Mouse (Mus musculus): ENCODE measurements around the gene Acsm1. TPM values are rescaled to one million over a fixed set of nuclear protein-coding genes. Genes with fewer than 3 reads are reported as not detected.

Acsm1 gene
- polyA plus RNA-seq, 1 experiment from 2014 or later = not detected

DNA sequence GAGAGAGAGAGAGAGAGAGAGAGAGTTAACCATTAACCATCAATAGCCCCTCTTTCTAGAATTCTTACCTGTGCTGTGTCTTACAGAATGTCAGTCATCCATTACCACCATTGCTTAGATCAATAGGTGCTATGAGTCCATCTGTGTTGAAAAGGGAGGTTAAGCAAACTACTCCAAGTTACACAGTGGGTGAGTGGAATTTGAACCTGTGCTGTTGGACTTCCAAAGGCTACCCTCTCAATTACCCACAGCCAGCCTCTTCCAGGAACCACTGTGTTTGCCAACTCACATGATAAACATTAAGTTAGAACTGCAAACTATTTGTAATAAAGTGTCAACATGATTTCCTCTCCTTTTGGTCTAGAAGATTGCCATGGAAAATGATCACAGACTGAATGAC, 13.3 kb downstream of the Acsm1 start:
- no peaks in the 10 kb centered on the region for H3K4me1 ChIP-seq (replicated peaks; ENCODE audit: control insufficient read depth, insufficient read depth, low read length)
- H3K27ac ChIP-seq (ENCODE audit: low read depth, low read length) = no peak overlapping the region
- H3K36me3 ChIP-seq (ENCODE audit: control insufficient read depth, insufficient read depth, low read length) = no peaks in the 10 kb centered on the region
- no peak for DNase-seq (ENCODE audit: low spot score)
- H3K9ac ChIP-seq (ENCODE audit: low read length) = no peak overlapping the region
- H3K9me3 ChIP-seq (ENCODE audit: control insufficient read depth, low read length) = no peaks in the 10 kb centered on the region
- ATAC-seq (replicated peaks; ENCODE audit: low FRiP score) = no peak
- no peaks in the 10 kb centered on the region for H3K27me3 ChIP-seq (ENCODE audit: control insufficient read depth, insufficient read depth, low read length)
- H3K4me2 ChIP-seq (ENCODE audit: low read depth, low read length, severe bottlenecking) = no peak overlapping the region
- no peak overlapping the region for H3K4me3 ChIP-seq (ENCODE audit: low read depth, low read length)

GRCm38 (mm10) chr7:119638773-119639172, 31.9 kb downstream of the Acsm1 start:
- Histone ChIP-seq H3K4me1 (replicated peaks; ENCODE audit: control insufficient read depth, insufficient read depth, low read length) (no peaks in the 10 kb centered on the region), H3K4me2 (ENCODE audit: low read depth, low read length, severe bottlenecking) (no peak overlapping the region), H3K27me3 (ENCODE audit: control insufficient read depth, insufficient read depth, low read length) (no peaks in the 10 kb centered on the region), H3K9me3 (ENCODE audit: control insufficient read depth, low read length) (no peaks in the 10 kb centered on the region), H3K27ac (ENCODE audit: low read depth, low read length) (no peak overlapping the region), H3K36me3 (ENCODE audit: control insufficient read depth, insufficient read depth, low read length) (no peaks in the 10 kb centered on the region), H3K4me3 (ENCODE audit: low read depth, low read length) (no peak overlapping the region), H3K9ac (ENCODE audit: low read length) (no peak overlapping the region)
- no peak for ATAC-seq (replicated peaks; ENCODE audit: low FRiP score)
- DNase-seq (ENCODE audit: low spot score) = no peak

DNA sequence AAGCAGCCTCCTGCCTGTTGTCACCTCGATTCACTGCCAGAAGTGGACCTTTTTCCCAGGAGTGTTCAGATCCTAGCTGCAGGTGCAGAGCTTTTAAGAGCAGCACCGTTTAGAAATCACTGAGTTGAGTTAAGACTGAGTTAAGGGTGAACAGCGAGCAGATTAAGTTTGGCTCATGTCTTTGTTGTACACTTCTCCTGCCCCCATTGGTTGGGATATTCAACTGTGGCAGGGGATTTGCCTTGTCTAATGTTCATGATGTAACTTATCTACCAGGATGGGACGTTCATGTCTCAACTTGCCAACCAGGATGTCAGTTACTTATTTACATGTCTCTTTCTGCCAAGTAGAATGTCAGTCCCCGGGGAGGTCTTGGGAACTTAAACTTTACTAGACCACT, 35.5 kb downstream of the Acsm1 start:
- DNase-seq (ENCODE audit: low spot score) (no peak), ATAC-seq (replicated peaks; ENCODE audit: low FRiP score) (no peak)
- Histone ChIP-seq H3K4me1 (replicated peaks; ENCODE audit: control insufficient read depth, insufficient read depth, low read length) (no peaks in the 10 kb centered on the region), H3K9me3 (ENCODE audit: control insufficient read depth, low read length) (no peaks in the 10 kb centered on the region), H3K27me3 (ENCODE audit: control insufficient read depth, insufficient read depth, low read length) (no peaks in the 10 kb centered on the region), H3K27ac (ENCODE audit: low read depth, low read length) (no peak overlapping the region), H3K4me3 (ENCODE audit: low read depth, low read length) (no peak overlapping the region), H3K36me3 (ENCODE audit: control insufficient read depth, insufficient read depth, low read length) (no peaks in the 10 kb centered on the region), H3K4me2 (ENCODE audit: low read depth, low read length, severe bottlenecking) (no peak overlapping the region), H3K9ac (ENCODE audit: low read length) (no peak overlapping the region)
- WGBS = 84% methylated on average over 5 of the region's 5 CpGs

DNA sequence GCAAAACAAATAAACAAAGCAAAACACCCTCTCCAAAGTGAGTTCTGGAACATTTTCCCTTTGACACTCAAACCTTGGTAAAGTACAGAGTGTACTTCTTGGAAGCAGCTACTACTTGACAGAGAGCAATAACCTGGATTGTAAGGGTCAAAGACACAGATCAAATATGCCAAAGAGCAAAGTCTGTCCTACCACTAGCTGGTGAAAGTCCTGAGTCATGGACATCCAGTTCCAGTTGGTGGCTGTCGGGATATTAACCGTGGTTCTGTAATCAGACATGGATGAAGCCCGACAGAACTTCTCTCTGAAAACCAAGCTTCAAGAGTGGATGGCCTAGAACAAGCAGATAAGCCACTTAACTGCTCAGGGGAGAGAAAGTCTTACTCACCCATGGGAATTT, 61.1 kb downstream of the Acsm1 start:
- Histone ChIP-seq H3K4me1 (replicated peaks; ENCODE audit: control insufficient read depth, insufficient read depth, low read length) (no peaks in the 10 kb centered on the region), H3K36me3 (ENCODE audit: control insufficient read depth, insufficient read depth, low read length) (no peaks in the 10 kb centered on the region), H3K4me2 (ENCODE audit: low read depth, low read length, severe bottlenecking) (no peak overlapping the region), H3K27ac (ENCODE audit: low read depth, low read length) (no peak overlapping the region), H3K4me3 (ENCODE audit: low read depth, low read length) (no peak overlapping the region), H3K27me3 (ENCODE audit: control insufficient read depth, insufficient read depth, low read length) (no peaks in the 10 kb centered on the region), H3K9ac (ENCODE audit: low read length) (no peak overlapping the region), H3K9me3 (ENCODE audit: control insufficient read depth, low read length) (no peaks in the 10 kb centered on the region)
- DNase-seq (ENCODE audit: low spot score) (no peak), ATAC-seq (replicated peaks; ENCODE audit: low FRiP score) (no peak)
- WGBS = 78% methylated on average over 3 of the region's 3 CpGs

DNA sequence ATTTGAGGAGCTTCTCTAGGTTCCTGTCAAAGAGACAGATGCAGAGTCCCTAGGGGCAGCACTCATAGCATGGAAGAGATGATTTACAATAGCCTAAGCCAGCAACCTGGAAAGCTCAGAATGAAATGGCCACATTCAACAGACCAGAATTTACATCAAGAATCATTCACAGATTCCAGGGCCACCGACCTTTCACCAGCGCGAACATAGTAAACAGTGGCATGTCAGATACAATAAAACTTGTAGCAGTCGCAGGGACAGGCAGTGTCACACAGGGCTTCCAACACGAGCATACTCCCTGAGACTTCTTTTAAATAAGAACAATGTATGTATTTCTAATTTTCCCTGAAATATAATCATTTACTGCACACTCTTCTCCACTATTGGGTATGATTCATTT, 63.6 kb downstream of the Acsm1 start:
- no peak overlapping the region for H3K27ac ChIP-seq (ENCODE audit: low read depth, low read length)
- H3K9me3 ChIP-seq (ENCODE audit: control insufficient read depth, low read length) = no peaks in the 10 kb centered on the region
- ATAC-seq (replicated peaks; ENCODE audit: low FRiP score) = no peak
- H3K4me3 ChIP-seq (ENCODE audit: low read depth, low read length) = no peak overlapping the region
- no peak overlapping the region for H3K4me2 ChIP-seq (ENCODE audit: low read depth, low read length, severe bottlenecking)
- H3K4me1 ChIP-seq (replicated peaks; ENCODE audit: control insufficient read depth, insufficient read depth, low read length) = no peaks in the 10 kb centered on the region
- no peak overlapping the region for H3K9ac ChIP-seq (ENCODE audit: low read length)
- DNase-seq (ENCODE audit: low spot score) = no peak
- H3K27me3 ChIP-seq (ENCODE audit: control insufficient read depth, insufficient read depth, low read length) = no peaks in the 10 kb centered on the region
- no peaks in the 10 kb centered on the region for H3K36me3 ChIP-seq (ENCODE audit: control insufficient read depth, insufficient read depth, low read length)
- 78% methylated on average over 5 of the region's 5 CpGs for WGBS

GRCm38 (mm10) chr7:119670925-119671324, 64.1 kb downstream of the Acsm1 start:
- Histone ChIP-seq H3K27me3 (ENCODE audit: control insufficient read depth, insufficient read depth, low read length) (no peaks in the 10 kb centered on the region), H3K36me3 (ENCODE audit: control insufficient read depth, insufficient read depth, low read length) (no peaks in the 10 kb centered on the region), H3K27ac (ENCODE audit: low read depth, low read length) (no peak overlapping the region), H3K9ac (ENCODE audit: low read length) (no peak overlapping the region), H3K4me1 (replicated peaks; ENCODE audit: control insufficient read depth, insufficient read depth, low read length) (no peaks in the 10 kb centered on the region), H3K4me3 (ENCODE audit: low read depth, low read length) (no peak overlapping the region), H3K9me3 (ENCODE audit: control insufficient read depth, low read length) (no peaks in the 10 kb centered on the region), H3K4me2 (ENCODE audit: low read depth, low read length, severe bottlenecking) (no peak overlapping the region)
- WGBS = 54% methylated on average over 6 of the region's 6 CpGs
- ATAC-seq (replicated peaks; ENCODE audit: low FRiP score) = no peak
- DNase-seq (ENCODE audit: low spot score) = no peak

DNA sequence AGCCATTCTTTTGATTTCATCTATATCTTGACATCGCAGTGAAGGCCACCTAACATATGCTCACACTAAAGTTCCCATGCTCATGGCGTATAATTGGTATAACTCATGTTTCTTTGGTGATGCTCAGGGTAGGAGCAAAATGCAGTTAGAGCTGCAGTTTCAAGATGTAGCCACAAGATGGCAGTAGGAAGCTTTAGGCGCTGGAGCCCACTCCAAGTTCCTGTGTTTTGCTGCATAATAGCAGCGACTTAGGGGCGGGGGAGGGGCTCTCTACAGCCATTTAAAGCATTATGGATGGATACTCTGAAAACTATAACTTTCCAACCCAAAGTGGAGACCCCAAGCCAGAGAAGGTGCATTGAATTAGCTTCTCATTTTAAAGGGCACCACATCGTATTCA, 66.6 kb downstream of the Acsm1 start:
- peak; percentile 67 for DNase-seq (ENCODE audit: low spot score)
- H3K4me2 ChIP-seq (ENCODE audit: low read depth, low read length, severe bottlenecking) = no peak overlapping the region
- H3K9me3 ChIP-seq (ENCODE audit: control insufficient read depth, low read length) = no peaks in the 10 kb centered on the region
- no peaks in the 10 kb centered on the region for H3K27me3 ChIP-seq (ENCODE audit: control insufficient read depth, insufficient read depth, low read length)
- H3K4me3 ChIP-seq (ENCODE audit: low read depth, low read length) = no peak overlapping the region
- H3K9ac ChIP-seq (ENCODE audit: low read length) = no peak overlapping the region
- H3K36me3 ChIP-seq (ENCODE audit: control insufficient read depth, insufficient read depth, low read length) = no peaks in the 10 kb centered on the region
- no peaks in the 10 kb centered on the region for H3K4me1 ChIP-seq (replicated peaks; ENCODE audit: control insufficient read depth, insufficient read depth, low read length)
- ATAC-seq (replicated peaks; ENCODE audit: low FRiP score) = peak; percentile 55
- no peak overlapping the region for H3K27ac ChIP-seq (ENCODE audit: low read depth, low read length)
- 20% methylated on average over 6 of the region's 6 CpGs for WGBS

- H3K27me3 ChIP-seq (ENCODE audit: control insufficient read depth, insufficient read depth, low read length) = no peaks in the 10 kb centered on the region
- no peaks in the 10 kb centered on the region for H3K36me3 ChIP-seq (ENCODE audit: control insufficient read depth, insufficient read depth, low read length)
- no peak for ATAC-seq (replicated peaks; ENCODE audit: low FRiP score)
- WGBS = 74% methylated on average over 8 of the region's 8 CpGs
- no peak overlapping the region for H3K9ac ChIP-seq (ENCODE audit: low read length)
- DNase-seq (ENCODE audit: low spot score) = no peak
- no peak overlapping the region for H3K4me2 ChIP-seq (ENCODE audit: low read depth, low read length, severe bottlenecking)
- H3K4me3 ChIP-seq (ENCODE audit: low read depth, low read length) = no peak overlapping the region
- H3K4me1 ChIP-seq (replicated peaks; ENCODE audit: control insufficient read depth, insufficient read depth, low read length) = no peaks in the 10 kb centered on the region
- no peaks in the 10 kb centered on the region for H3K9me3 ChIP-seq (ENCODE audit: control insufficient read depth, low read length)
- H3K27ac ChIP-seq (ENCODE audit: low read depth, low read length) = no peak overlapping the region
Measured at GRCm38 (mm10) chr7:119680107-119680506, 73.3 kb downstream of the Acsm1 start.

- Histone ChIP-seq H3K27ac (ENCODE audit: low read depth, low read length) (no peak overlapping the region), H3K4me2 (ENCODE audit: low read depth, low read length, severe bottlenecking) (no peak overlapping the region), H3K27me3 (ENCODE audit: control insufficient read depth, insufficient read depth, low read length) (no peaks in the 10 kb centered on the region), H3K9ac (ENCODE audit: low read length) (no peak overlapping the region), H3K9me3 (ENCODE audit: control insufficient read depth, low read length) (no peaks in the 10 kb centered on the region), H3K36me3 (ENCODE audit: control insufficient read depth, insufficient read depth, low read length) (no peaks in the 10 kb centered on the region), H3K4me3 (ENCODE audit: low read depth, low read length) (no peak overlapping the region), H3K4me1 (replicated peaks; ENCODE audit: control insufficient read depth, insufficient read depth, low read length) (no peaks in the 10 kb centered on the region)
- 80% methylated on average over 4 of the region's 4 CpGs for WGBS
- no peak for ATAC-seq (replicated peaks; ENCODE audit: low FRiP score)
- DNase-seq (ENCODE audit: low spot score) = no peak
Measured at GRCm38 (mm10) chr7:119682699-119683098, 75.9 kb downstream of the Acsm1 start.

All from forebrain, embryonic 11.5 days (tissue).